Mouse (Mus musculus) heart, postnatal 0 days (tissue): Measurements from ENCODE around the gene Hoxc9. TPM values are rescaled to one million over a fixed set of nuclear protein-coding genes. Genes with fewer than 3 reads are reported as not detected.

Experiments used
- ATAC-seq: fragments of 200-750 bp; cut with Nextera tagmentation; 2 replicates; pipeline ENCODE4 v1.8.0; 2017; ENCODE audit warnings: low read depth, moderate number of reproducible peaks, moderate library complexity; ENCODE audit not compliant: insufficient read depth
- DNase-seq: peaks from one replicate; pipeline ENCODE4 v3.0.0-alpha.2; 2016; ENCODE audit warnings: low spot score
- H3K27ac ChIP-seq: fragments of 300-500 bp; sonication (generic); 2 replicates; pipeline ENCODE4 v1.5.1; 2014; ENCODE audit warnings: low read depth, mild to moderate bottlenecking
- H3K27me3 ChIP-seq: fragments of 300-500 bp; sonication (generic); 2 replicates; pipeline ENCODE4 v1.6.1; 2014; ENCODE audit warnings: low read length, mixed read lengths; ENCODE audit not compliant: control insufficient read depth, insufficient read depth
- H3K36me3 ChIP-seq: fragments of 300-500 bp; sonication (generic); replicated peaks from 2 replicates; pipeline ENCODE4 v1.6.1; 2014; ENCODE audit warnings: low read length, mixed read lengths; ENCODE audit not compliant: control insufficient read depth, insufficient read depth
- H3K4me1 ChIP-seq: fragments of 300-500 bp; sonication (generic); 2 replicates; pipeline ENCODE4 v1.6.1; 2014; ENCODE audit warnings: antibody characterized with exemption; ENCODE audit not compliant: control insufficient read depth, insufficient read depth
- H3K4me2 ChIP-seq: fragments of 300-500 bp; sonication (generic); 2 replicates; pipeline ENCODE4 v1.6.1; 2014; ENCODE audit warnings: low read depth, mild to moderate bottlenecking, low read length, moderate library complexity
- H3K4me3 ChIP-seq: fragments of 300-500 bp; sonication (generic); 2 replicates; pipeline ENCODE4 v1.5.1; 2014; ENCODE audit warnings: low read depth, low read length
- H3K9ac ChIP-seq: fragments of 300-500 bp; sonication (generic); replicated peaks from 2 replicates; pipeline ENCODE4 v1.6.1; 2014; ENCODE audit warnings: low read depth, low read length, mixed read lengths
- H3K9me3 ChIP-seq: fragments of 300-500 bp; sonication (generic); replicated peaks from 2 replicates; pipeline ENCODE4 v1.6.1; 2016; ENCODE audit warnings: low read length; ENCODE audit not compliant: control insufficient read depth
- CTCF ChIP-seq: IDR thresholded peaks from 2 replicates; pipeline ENCODE4 v1.5.1; 2016; ENCODE audit warnings: antibody characterized with exemption, control low read depth, low read depth
- EP300 ChIP-seq: IDR thresholded peaks from 2 replicates; pipeline ENCODE4 v1.6.1; 2016; ENCODE audit warnings: antibody characterized with exemption, low read depth
- WGBS: fragments of 180-500 bp; shearing (Covaris S2); extraction: QIAGEN DNeasy Blood & Tissue Kit; methylation state at CpG from one replicate; pipeline ENCODE4 v1.1.7; 2014; 5-methylcytosine and 5-hydroxymethylcytosine counted together
- polyA plus RNA-seq: library from polyadenylated mRNA; unstranded; fragments of >200 nt; fragmentation: Nextera tagmentation; extraction: Ambion mirVana; gene quantifications from 2 replicates; pipeline ENCODE4 v1.2.1, GENCODE M21; 2015
- total RNA-seq: library from RNA; depleted of rRNA; stranded (reverse); fragments of >200 nt; gene quantifications from 2 replicates; pipeline ENCODE4 v1.2.3, GENCODE M21; 2014; ENCODE audit warnings: low replicate concordance

The Hoxc9 gene
- total and polyA plus RNA-seq, 2 experiments from 2014 or later = not detected

- Histone ChIP-seq H3K4me1 (no peaks in the 10 kb centered on the region), H3K27ac (no peak overlapping the region), H3K9me3 (no peaks in the 10 kb centered on the region), H3K36me3 (no peaks in the 10 kb centered on the region), H3K4me3 (peak overlapping the region; percentile 21), H3K9ac (no peak overlapping the region), H3K4me2 (peak overlapping the region; percentile 10; the same call in 1 of the 2 replicates), H3K27me3 (peaks cover 99% of the 10 kb centered on the region)
- WGBS = 1% methylated on average over 51 of the region's 57 CpGs
- TF ChIP-seq EP300 (no peak), CTCF (no peak)
- ATAC-seq (0 out of 2 replicates have a peak, but pooled peaks have one; percentile 33), DNase-seq (no peak)
Measured at GRCm38 (mm10) chr15:103014166-103015008, 38.1 kb downstream of the Hoxc9 start.

DNA sequence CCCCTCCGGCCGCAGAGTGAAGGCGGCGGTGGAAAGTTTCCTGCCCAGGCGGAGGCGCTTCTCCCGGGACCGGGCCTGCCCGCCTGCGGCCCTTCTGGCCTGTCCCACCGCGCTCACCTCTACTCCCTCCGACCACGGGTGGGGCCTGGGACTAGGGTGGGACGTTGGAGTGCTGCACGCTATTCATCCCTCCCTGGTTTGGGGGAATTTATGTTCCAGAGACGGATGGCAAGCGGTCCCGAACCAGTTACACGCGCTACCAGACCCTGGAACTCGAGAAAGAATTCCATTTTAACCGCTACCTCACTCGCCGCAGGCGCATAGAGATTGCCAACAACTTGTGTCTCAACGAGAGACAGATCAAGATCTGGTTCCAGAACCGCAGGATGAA lies 38.8 kb downstream of the Hoxc9 start:
- ATAC-seq (no peak), DNase-seq (no peak)
- Histone ChIP-seq H3K36me3 (no peaks in the 10 kb centered on the region), H3K27ac (no peak overlapping the region), H3K9me3 (no peaks in the 10 kb centered on the region), H3K4me1 (no peaks in the 10 kb centered on the region), H3K4me3 (peak overlapping the region; percentile 13; the same call in 1 of the 2 replicates), H3K27me3 (peaks cover 99% of the 10 kb centered on the region), H3K4me2 (no peak overlapping the region), H3K9ac (no peak overlapping the region)
- TF ChIP-seq CTCF = no peak
- no peak for TF ChIP-seq EP300
- WGBS = 2% methylated on average over 28 of the region's 28 CpGs

- DNase-seq (no peak), ATAC-seq (no peak)
- WGBS = 7% methylated on average over 19 of the region's 19 CpGs
- Histone ChIP-seq H3K36me3 (no peaks in the 10 kb centered on the region), H3K4me1 (no peaks in the 10 kb centered on the region), H3K9me3 (no peaks in the 10 kb centered on the region), H3K4me2 (no peak overlapping the region), H3K4me3 (0 out of 2 replicates have a peak overlapping the region, but pooled peaks have one; percentile 13), H3K9ac (no peak overlapping the region), H3K27me3 (peaks cover 99% of the 10 kb centered on the region), H3K27ac (no peak overlapping the region)
- TF ChIP-seq EP300 (no peak), CTCF (no peak)
Measured at GRCm38 (mm10) chr15:103015406-103016166, 39.3 kb downstream of the Hoxc9 start.

- no peaks in the 10 kb centered on the region for H3K4me1 ChIP-seq
- H3K4me3 ChIP-seq = no peak within 1 kb of the TSS
- no peak within 1 kb of the TSS for H3K9ac ChIP-seq
- no peak for ATAC-seq
- no peak for TF ChIP-seq EP300
- no peak for TF ChIP-seq CTCF
- no peaks in the 10 kb centered on the region for H3K9me3 ChIP-seq
- WGBS = 17% methylated on average over 9 of the region's 9 CpGs
- H3K4me2 ChIP-seq = no peak within 1 kb of the TSS
- H3K27me3 ChIP-seq = peaks cover 100% of the 10 kb centered on the region
- no peak for DNase-seq
- H3K27ac ChIP-seq = no peak within 1 kb of the TSS
- no peaks in the 10 kb centered on the region for H3K36me3 ChIP-seq
Measured at GRCm38 (mm10) chr15:103018636-103019035, 42.4 kb downstream of the Hoxc9 start, which contains the start of gene Hoxc4. Gene Hoxc4, plus strand, starts transcription at chr15:103018934.

DNA sequence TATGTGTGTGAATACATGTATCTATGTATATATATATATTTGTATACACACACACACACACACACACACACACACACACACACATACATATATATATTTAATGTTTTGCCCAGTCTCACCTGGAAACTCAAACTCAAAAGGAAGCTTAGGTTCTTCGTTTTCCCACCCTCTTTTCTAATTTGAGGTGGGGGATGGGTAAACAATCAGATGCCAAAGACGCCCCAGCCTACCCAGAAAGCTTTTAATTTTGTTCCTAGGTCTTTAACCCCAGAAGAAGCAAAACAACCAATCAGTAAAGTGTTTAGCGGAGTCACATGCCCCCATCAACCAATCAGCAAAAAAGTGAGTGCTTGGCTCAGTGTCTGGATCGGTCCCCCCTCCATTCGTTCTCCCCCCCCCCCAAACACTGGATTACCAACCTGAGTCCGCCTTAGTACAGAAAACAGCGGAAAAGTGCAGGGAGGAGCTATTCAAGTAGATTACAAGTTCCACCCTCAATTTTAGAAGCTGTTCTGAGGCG lies 44.7 kb downstream of the Hoxc9 start:
- DNase-seq (no peak), ATAC-seq (no peak)
- no peak overlapping the region for H3K4me2 ChIP-seq
- H3K4me3 ChIP-seq = no peak overlapping the region
- no peaks in the 10 kb centered on the region for H3K36me3 ChIP-seq
- TF ChIP-seq CTCF = no peak
- TF ChIP-seq EP300 = no peak
- H3K27ac ChIP-seq = no peak overlapping the region
- WGBS = 5% methylated on average over 8 of the region's 8 CpGs
- no peaks in the 10 kb centered on the region for H3K9me3 ChIP-seq
- no peak overlapping the region for H3K9ac ChIP-seq
- peaks cover 100% of the 10 kb centered on the region for H3K27me3 ChIP-seq
- no peaks in the 10 kb centered on the region for H3K4me1 ChIP-seq
